ENCODE assay signal across 19 mouse cellular contexts in the genomic region with DNA sequence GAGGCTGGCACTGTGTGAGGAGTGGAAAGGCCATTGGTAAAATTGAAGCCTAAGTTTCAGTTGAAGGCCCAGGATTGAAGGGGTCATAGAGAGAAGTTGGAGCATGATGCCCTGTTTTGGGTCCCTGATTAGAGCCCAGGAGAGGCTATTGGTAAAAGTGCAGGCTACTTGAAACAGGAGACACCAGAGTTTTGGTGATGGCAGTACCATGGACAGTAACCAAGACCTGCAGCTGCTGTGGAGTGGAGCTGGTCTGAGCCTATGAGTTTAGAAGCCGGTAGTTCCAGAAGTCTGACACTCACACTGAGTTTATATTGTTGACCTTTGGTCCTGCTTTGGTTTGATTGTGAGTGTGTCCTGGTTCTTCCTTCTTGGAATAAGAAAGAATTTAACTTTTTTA. TPM values are rescaled to one million over a fixed set of nuclear protein-coding genes. Genes with fewer than 3 reads are reported as not detected.
DNase-seq lines count a peak whose midpoint lies in the region; ATAC-seq lines count a peak whose summit lies in the region.
"Had no signal": no experiment of that assay in that cellular context is flagged by ENCODE, and none has a peak within 500 bp of the region (broad histone marks: within the 10 kb centered on the region; RNA-seq: fewer than 3 reads in every experiment).

No protein-coding gene starts in this region.

- H3K4me2 ChIP-seq in limb, embryonic 11.5 days (ENCODE audit: low read depth, severe bottlenecking) = no peak overlapping the region
- H3K4me2 ChIP-seq: heart, embryonic 11.5 days; intestine, embryonic 15.5 days; neural tube, embryonic 13.5 days; stomach, embryonic 15.5 days had no signal

- no peaks in the 10 kb centered on the region for H3K36me3 ChIP-seq in limb, embryonic 11.5 days (ENCODE audit: control insufficient read depth, insufficient read depth, low read length)
- H3K36me3 ChIP-seq in limb, embryonic 10.5 days = no peaks in the 10 kb centered on the region
- H3K36me3 ChIP-seq: intestine, embryonic 15.5 days; neural tube, embryonic 13.5 days; stomach, embryonic 15.5 days had no signal

- no peak overlapping the region for H3K4me3 ChIP-seq in limb, embryonic 11.5 days (ENCODE audit: low read depth, low read length)
- no peak overlapping the region for H3K4me3 ChIP-seq in limb, embryonic 10.5 days
- H3K4me3 ChIP-seq: erythroblast, embryonic 14.5 days; intestine, embryonic 15.5 days; neural tube, embryonic 13.5 days; stomach, embryonic 15.5 days had no signal

- H3K27me3 ChIP-seq in limb, embryonic 11.5 days (ENCODE audit: control insufficient read depth, insufficient read depth, low read length) = no peaks in the 10 kb centered on the region
- no peaks in the 10 kb centered on the region for H3K27me3 ChIP-seq in limb, embryonic 10.5 days (ENCODE audit: low read depth, poor library complexity, severe bottlenecking)
- H3K27me3 ChIP-seq: intestine, embryonic 15.5 days; neural tube, embryonic 13.5 days; Patski; stomach, embryonic 15.5 days had no signal

- H3K9me3 ChIP-seq in limb, embryonic 11.5 days (ENCODE audit: control insufficient read depth, low read length) = no peaks in the 10 kb centered on the region
- no peaks in the 10 kb centered on the region for H3K9me3 ChIP-seq in limb, embryonic 10.5 days (replicated peaks)
- H3K9me3 ChIP-seq: intestine, embryonic 15.5 days; neural tube, embryonic 13.5 days; stomach, embryonic 15.5 days had no signal

- no peaks in the 10 kb centered on the region for H3K4me1 ChIP-seq in limb, embryonic 11.5 days (ENCODE audit: control insufficient read depth, insufficient read depth, low read length)
- no peaks in the 10 kb centered on the region for H3K4me1 ChIP-seq in limb, embryonic 10.5 days
- H3K4me1 ChIP-seq: intestine, embryonic 15.5 days; neural tube, embryonic 13.5 days; stomach, embryonic 15.5 days had no signal

- DNase-seq in adrenal gland, postnatal 14 days = peak; percentile 17
- no peak for DNase-seq in adrenal gland, postnatal 25 days
- peak; percentile 54 for DNase-seq in limb, embryonic 11.5 days (ENCODE audit: low spot score)
- no peak for DNase-seq in limb, embryonic 10.5 days (ENCODE audit: low spot score)
- DNase-seq in ZHBTc4 (ENCODE audit: low read depth, low spot score) = peak; percentile 56
- no peak for DNase-seq in right cerebral cortex, postnatal 14 days
- no peak for DNase-seq in cerebellum, adult 9-11 months
- DNase-seq: forebrain, postnatal 0 days; gastrocnemius, postnatal 14 days; thymus, postnatal 14 days had no signal

- WGBS in limb, embryonic 11.5 days = 48% methylated on average over 1 of the region's 1 CpGs
- 49% methylated on average over 1 of the region's 1 CpGs for WGBS in limb, embryonic 10.5 days

- H3K9ac ChIP-seq in limb, embryonic 11.5 days (ENCODE audit: low read length) = no peak overlapping the region
- H3K9ac ChIP-seq: forebrain, postnatal 0 days; intestine, embryonic 15.5 days; liver, embryonic 14.5 days; neural tube, embryonic 13.5 days; stomach, embryonic 15.5 days had no signal

- no peak for ATAC-seq in limb, embryonic 11.5 days (ENCODE audit: insufficient number of reproducible peaks, low FRiP score, low TSS enrichment, low read depth)
- peak; percentile 57; the same call in 1 of the 2 replicates for ATAC-seq in megakaryocyte progenitor cell, adult 5-6 weeks (replicated peaks; ENCODE audit: poor library complexity)
- ATAC-seq: forebrain, postnatal 0 days; intestine, embryonic 15.5 days; midbrain, embryonic 16.5 days; Patski had no signal

- no peak overlapping the region for H3K27ac ChIP-seq in limb, embryonic 11.5 days (replicated peaks; ENCODE audit: low read depth, low read length)
- H3K27ac ChIP-seq in limb, embryonic 10.5 days = no peak overlapping the region
- H3K27ac ChIP-seq: intestine, embryonic 15.5 days; liver, embryonic 14.5 days; neural tube, embryonic 13.5 days; stomach, embryonic 15.5 days had no signal

RNA-seq across cellular contexts. Expression of gene Acbd6, which starts 36.2 kb away (rescaled TPM):
- 73.9 and 82.1 TPM in 2 replicates for total RNA-seq in adrenal gland, postnatal 14 days (2021)
- total RNA-seq in adrenal gland, postnatal 25 days (2021) = 64.9 and 81.0 TPM in 2 replicates
- 92.8 and 97.8 TPM in 2 replicates for polyA plus RNA-seq in limb, embryonic 11.5 days (2014; fragmentation: Nextera tagmentation; extraction: Ambion mirVana)
- polyA plus RNA-seq in limb, embryonic 10.5 days (2016; fragmentation: Nextera tagmentation; extraction: Ambion mirVana) = 88.9 and 89.4 TPM in 2 replicates
- total RNA-seq in megakaryocyte progenitor cell, adult 5-6 weeks (2015) = 48.5 and 52.6 TPM in 2 replicates
- total RNA-seq in megakaryocyte progenitor cell, adult 5-6 weeks (2017) = 22.2 and 22.9 TPM in 2 replicates

Comparison
In these comparisons a context has a peak if more than half of its experiments do, and no peak if none do; other contexts are left out.
1. DNase-seq: peak in adrenal gland, postnatal 14 days (single experiment), limb, embryonic 11.5 days (single experiment) and ZHBTc4 (single experiment); none in adrenal gland, postnatal 25 days (single experiment), limb, embryonic 10.5 days (single experiment), right cerebral cortex, postnatal 14 days (single experiment) and cerebellum, adult 9-11 months (single experiment).